Mouse (Mus musculus): ENCODE measurements around the gene Scn3b. TPM values are rescaled to one million over a fixed set of nuclear protein-coding genes. Genes with fewer than 3 reads are reported as not detected.
A peak's percentile ranks its signal among the peaks of the same experiment; 100 is the strongest.

Gene Scn3b
- polyA plus RNA-seq, 1 experiment from 2014 or later, result 0.15 TPM

DNA sequence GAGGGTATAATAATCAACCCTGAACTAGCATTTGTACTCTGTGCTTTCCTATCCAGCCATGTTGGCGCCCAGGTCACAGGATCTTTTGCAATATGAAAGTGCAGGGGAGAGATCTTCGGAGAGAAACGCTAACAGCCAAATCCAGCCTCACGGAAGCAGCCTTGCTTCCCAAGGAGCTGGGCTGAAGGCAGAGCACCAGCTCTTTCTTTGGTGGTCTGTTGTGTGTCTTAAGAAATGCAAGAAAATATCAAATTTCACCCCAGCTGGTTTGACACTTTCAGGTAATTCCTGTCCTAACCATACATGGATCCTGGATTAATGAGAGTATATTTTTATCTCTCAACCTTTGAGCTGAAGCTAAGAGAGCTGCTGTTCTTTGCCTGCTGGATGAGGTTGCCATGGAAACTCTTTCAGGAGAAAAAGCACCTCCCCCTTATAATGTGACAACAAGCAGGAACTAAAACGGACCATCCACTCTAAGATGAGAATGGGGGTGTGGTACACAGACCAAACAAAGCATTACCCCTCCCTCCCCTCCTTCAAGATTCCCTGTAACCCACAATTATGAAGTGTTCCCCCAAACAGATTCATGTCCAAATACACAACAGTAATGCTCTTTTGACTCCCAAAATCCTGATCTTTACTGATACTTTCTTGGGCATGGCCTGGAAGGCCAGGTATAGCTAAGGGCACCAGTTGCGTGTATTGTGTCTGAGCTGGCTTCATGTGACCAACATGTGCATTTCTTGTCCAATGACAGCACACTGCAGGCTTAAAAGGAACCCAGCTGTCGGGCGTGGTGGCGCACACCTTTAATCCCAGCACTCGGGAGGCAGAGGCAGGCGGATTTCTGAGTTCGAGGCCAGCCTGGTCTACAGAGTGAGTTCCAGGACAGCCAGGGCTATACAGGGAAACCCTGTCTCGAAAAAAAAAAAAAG is 26.8 kb upstream of the Scn3b start:
- Histone ChIP-seq H3K27me3 (ENCODE audit: insufficient read depth, low read length) (peaks cover 9% of the 10 kb centered on the region; the same call in 1 of the 2 replicates), H3K4me3 (ENCODE audit: low read depth, low read length) (peak overlapping the region; percentile 44), H3K9ac (replicated peaks) (peak overlapping the region; percentile 46), H3K4me2 (ENCODE audit: low read depth, low read length) (peak overlapping the region; percentile 76), H3K27ac (ENCODE audit: low read depth) (no peak overlapping the region), H3K36me3 (replicated peaks; ENCODE audit: insufficient read depth, low read length) (no peaks in the 10 kb centered on the region), H3K4me1 (ENCODE audit: insufficient read depth) (peaks cover 2% of the 10 kb centered on the region; the same call in 1 of the 2 replicates), H3K9me3 (ENCODE audit: low read length) (no peaks in the 10 kb centered on the region)
- TF ChIP-seq EP300 (IDR thresholded peaks at IDR 0.05; ENCODE audit: low read depth), result no peak
- no peak for TF ChIP-seq CTCF (IDR thresholded peaks at IDR 0.05; ENCODE audit: low read depth)
- WGBS (ENCODE audit: insufficient replicate concordance), result 47% methylated on average over 13 of the region's 13 CpGs
- ATAC-seq (no peak), DNase-seq (no peak)

DNA sequence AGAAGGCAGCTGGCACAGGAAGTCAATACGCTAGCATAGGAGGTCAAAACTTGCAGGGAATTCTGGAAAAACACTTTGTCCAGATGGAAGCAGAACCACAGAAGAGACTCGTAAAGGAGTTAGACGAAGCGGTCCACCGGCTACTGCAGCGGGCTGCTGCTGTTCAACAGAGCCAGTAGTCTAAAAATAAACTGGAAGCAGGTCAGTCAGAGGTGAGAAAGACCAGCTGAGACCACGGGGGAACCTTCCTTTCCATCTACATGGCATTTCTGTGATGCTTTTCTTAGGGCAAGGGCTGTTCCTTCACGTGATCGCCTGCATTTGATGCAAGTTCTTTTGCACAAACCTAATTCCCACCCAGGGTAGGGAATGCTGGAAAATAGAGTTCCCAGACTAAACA is 23.6 kb upstream of the Scn3b start:
- no peaks in the 10 kb centered on the region; the same call in 1 of the 2 replicates for H3K4me1 ChIP-seq (ENCODE audit: insufficient read depth)
- DNase-seq (no peak), ATAC-seq (no peak)
- H3K36me3 ChIP-seq (replicated peaks; ENCODE audit: insufficient read depth, low read length), result no peaks in the 10 kb centered on the region
- no peaks in the 10 kb centered on the region for H3K9me3 ChIP-seq (ENCODE audit: low read length)
- H3K27ac ChIP-seq (ENCODE audit: low read depth), result no peak overlapping the region
- H3K4me2 ChIP-seq (ENCODE audit: low read depth, low read length), result no peak overlapping the region
- H3K27me3 ChIP-seq (ENCODE audit: insufficient read depth, low read length), result peaks cover 6% of the 10 kb centered on the region; the same call in 1 of the 2 replicates
- H3K9ac ChIP-seq (replicated peaks), result no peak overlapping the region
- TF ChIP-seq EP300 (IDR thresholded peaks at IDR 0.05; ENCODE audit: low read depth), result no peak
- TF ChIP-seq CTCF (IDR thresholded peaks at IDR 0.05; ENCODE audit: low read depth), result no peak
- 68% methylated on average over 9 of the region's 9 CpGs for WGBS (ENCODE audit: insufficient replicate concordance)
- no peak overlapping the region for H3K4me3 ChIP-seq (ENCODE audit: low read depth, low read length)

DNA sequence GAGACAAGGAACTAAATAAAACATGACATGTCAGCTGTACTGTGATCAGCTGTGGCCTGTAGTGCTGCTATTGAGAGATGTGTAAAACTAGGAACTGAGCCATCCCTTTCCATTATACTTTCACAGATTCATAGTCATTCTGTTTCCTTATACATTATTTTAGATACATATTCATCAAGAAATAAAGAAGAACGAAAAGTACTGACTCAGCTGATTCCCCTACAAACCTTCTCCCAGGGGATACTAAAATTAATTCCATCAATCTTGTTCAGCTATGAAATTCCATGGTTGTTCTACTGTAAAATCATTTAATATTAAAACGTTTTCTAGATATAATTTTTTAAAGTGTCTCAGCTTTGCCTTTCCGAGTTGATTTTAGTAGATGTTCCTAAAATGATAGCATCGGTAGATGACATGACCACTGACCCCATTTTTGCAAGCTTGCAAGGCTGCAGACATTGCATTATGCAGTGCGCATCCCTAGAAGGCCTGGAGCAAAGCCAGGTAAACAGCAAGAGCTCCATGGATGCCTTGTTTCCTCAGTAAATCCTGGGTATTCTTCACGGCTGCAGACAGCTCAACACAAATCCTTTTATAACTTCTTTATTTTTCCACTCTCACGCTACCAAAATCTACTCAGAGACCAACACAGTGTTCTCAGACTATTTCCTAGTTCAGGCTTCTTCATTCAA is 22.9 kb upstream of the Scn3b start:
- Histone ChIP-seq H3K9ac (replicated peaks) (no peak overlapping the region), H3K4me1 (ENCODE audit: insufficient read depth) (no peaks in the 10 kb centered on the region; the same call in 1 of the 2 replicates), H3K9me3 (ENCODE audit: low read length) (no peaks in the 10 kb centered on the region), H3K36me3 (replicated peaks; ENCODE audit: insufficient read depth, low read length) (no peaks in the 10 kb centered on the region), H3K27me3 (ENCODE audit: insufficient read depth, low read length) (peaks cover 3% of the 10 kb centered on the region; the same call in 1 of the 2 replicates), H3K27ac (ENCODE audit: low read depth) (no peak overlapping the region), H3K4me3 (ENCODE audit: low read depth, low read length) (no peak overlapping the region), H3K4me2 (ENCODE audit: low read depth, low read length) (no peak overlapping the region)
- ATAC-seq (no peak), DNase-seq (no peak)
- WGBS (ENCODE audit: insufficient replicate concordance), result 75% methylated on average over 7 of the region's 7 CpGs
- TF ChIP-seq EP300 (IDR thresholded peaks at IDR 0.05; ENCODE audit: low read depth) (no peak), CTCF (IDR thresholded peaks at IDR 0.05; ENCODE audit: low read depth) (no peak)

GRCm38 (mm10) chr9:40246702-40247101 is 22.3 kb upstream of the Scn3b start:
- Histone ChIP-seq H3K9ac (replicated peaks) (no peak overlapping the region), H3K9me3 (ENCODE audit: low read length) (no peaks in the 10 kb centered on the region), H3K27ac (ENCODE audit: low read depth) (no peak overlapping the region), H3K4me1 (ENCODE audit: insufficient read depth) (no peaks in the 10 kb centered on the region; the same call in 1 of the 2 replicates), H3K36me3 (replicated peaks; ENCODE audit: insufficient read depth, low read length) (no peaks in the 10 kb centered on the region), H3K4me3 (ENCODE audit: low read depth, low read length) (no peak overlapping the region), H3K27me3 (ENCODE audit: insufficient read depth, low read length) (no peaks in the 10 kb centered on the region), H3K4me2 (ENCODE audit: low read depth, low read length) (no peak overlapping the region)
- TF ChIP-seq EP300 (IDR thresholded peaks at IDR 0.05; ENCODE audit: low read depth) (no peak), CTCF (IDR thresholded peaks at IDR 0.05; ENCODE audit: low read depth) (no peak)
- DNase-seq, result no peak
- ATAC-seq, result no peak
- WGBS (ENCODE audit: insufficient replicate concordance), result 75% methylated on average over 6 of the region's 6 CpGs

- Histone ChIP-seq H3K4me1 (ENCODE audit: insufficient read depth) (no peaks in the 10 kb centered on the region), H3K4me2 (ENCODE audit: low read depth, low read length) (no peak overlapping the region), H3K9ac (replicated peaks) (no peak overlapping the region), H3K9me3 (ENCODE audit: low read length) (no peaks in the 10 kb centered on the region), H3K4me3 (ENCODE audit: low read depth, low read length) (no peak overlapping the region), H3K27me3 (ENCODE audit: insufficient read depth, low read length) (no peaks in the 10 kb centered on the region), H3K27ac (ENCODE audit: low read depth) (no peak overlapping the region), H3K36me3 (replicated peaks; ENCODE audit: insufficient read depth, low read length) (no peaks in the 10 kb centered on the region)
- DNase-seq (no peak), ATAC-seq (no peak)
- no peak for TF ChIP-seq EP300 (IDR thresholded peaks at IDR 0.05; ENCODE audit: low read depth)
- TF ChIP-seq CTCF (IDR thresholded peaks at IDR 0.05; ENCODE audit: low read depth), result no peak
- WGBS (ENCODE audit: insufficient replicate concordance), result 50% methylated on average over 1 of the region's 1 CpGs
Measured at GRCm38 (mm10) chr9:40249106-40249505, 19.9 kb upstream of the Scn3b start.

- WGBS (ENCODE audit: insufficient replicate concordance), result 29% methylated on average over 3 of the region's 3 CpGs
- no peaks in the 10 kb centered on the region for H3K27me3 ChIP-seq (ENCODE audit: insufficient read depth, low read length)
- no peak overlapping the region for H3K4me3 ChIP-seq (ENCODE audit: low read depth, low read length)
- DNase-seq, result no peak
- no peaks in the 10 kb centered on the region for H3K4me1 ChIP-seq (ENCODE audit: insufficient read depth)
- H3K9ac ChIP-seq (replicated peaks), result no peak overlapping the region
- no peaks in the 10 kb centered on the region for H3K9me3 ChIP-seq (ENCODE audit: low read length)
- H3K4me2 ChIP-seq (ENCODE audit: low read depth, low read length), result no peak overlapping the region
- H3K36me3 ChIP-seq (replicated peaks; ENCODE audit: insufficient read depth, low read length), result no peaks in the 10 kb centered on the region
- H3K27ac ChIP-seq (ENCODE audit: low read depth), result no peak overlapping the region
- ATAC-seq, result no peak
- TF ChIP-seq EP300 (IDR thresholded peaks at IDR 0.05; ENCODE audit: low read depth), result no peak
- TF ChIP-seq CTCF (IDR thresholded peaks at IDR 0.05; ENCODE audit: low read depth), result no peak
Measured at GRCm38 (mm10) chr9:40252459-40252858, 16.6 kb upstream of the Scn3b start.
